Mouse (Mus musculus) megakaryocyte, embryonic 14.5 days (primary cell): Measurements from ENCODE around the gene Psmd14. TPM values are rescaled to one million over a fixed set of nuclear protein-coding genes. Genes with fewer than 3 reads are reported as not detected.

Source experiments
- H3K27me3 ChIP-seq: replicated peaks from 2 replicates; pipeline ENCODE3; 2012; ENCODE audit warnings: inconsistent platforms
- H3K36me3 ChIP-seq: replicated peaks from 2 replicates; pipeline ENCODE3; 2012; ENCODE audit warnings: low read length, inconsistent platforms, mixed read lengths
- H3K4me1 ChIP-seq: 2 replicates; pipeline ENCODE4 v1.6.1; 2012; ENCODE audit warnings: inconsistent platforms
- H3K4me3 ChIP-seq: replicated peaks from 2 replicates; pipeline ENCODE3; 2012; ENCODE audit warnings: moderate library complexity, mild to moderate bottlenecking, inconsistent platforms
- H3K9me3 ChIP-seq: 2 replicates; pipeline ENCODE4 v1.6.1; 2012; ENCODE audit warnings: inconsistent platforms
- FLI1 ChIP-seq: IDR thresholded peaks from 2 replicates; pipeline ENCODE4 v1.6.1; 2012; ENCODE audit warnings: low read length, inconsistent platforms, mixed read lengths
- GATA1 ChIP-seq: IDR thresholded peaks from 3 replicates; pipeline ENCODE4 v1.6.1; 2012; ENCODE audit warnings: mixed read lengths, low read length, inconsistent platforms, borderline replicate concordance
- polyA plus RNA-seq: library from polyadenylated mRNA; stranded (reverse); fragments of >175 nt; gene quantifications from 2 replicates; pipeline ENCODE4 v1.2.3, GENCODE M21; 2012; ENCODE audit warnings: low replicate concordance; ENCODE audit not compliant: insufficient read depth

The Psmd14 gene
- polyA plus RNA-seq, 1 experiment: 6.4 TPM

GRCm38 (mm10) chr2:61712526-61712925 lies 1.0 kb downstream of the Psmd14 start:
- TF ChIP-seq FLI1 (no peak), GATA1 (no peak)
- Histone ChIP-seq H3K36me3 (peaks cover 32% of the 10 kb centered on the region), H3K27me3 (no peaks in the 10 kb centered on the region), H3K4me1 (peaks cover 33% of the 10 kb centered on the region), H3K9me3 (peaks cover 7% of the 10 kb centered on the region; the same call in 1 of the 2 replicates), H3K4me3 (peak overlapping the region; percentile 96)

GRCm38 (mm10) chr2:61722401-61722982 lies 11.0 kb downstream of the Psmd14 start:
- Histone ChIP-seq H3K27me3 (no peaks in the 10 kb centered on the region), H3K36me3 (peaks cover 43% of the 10 kb centered on the region), H3K4me3 (no peak overlapping the region), H3K9me3 (no peaks in the 10 kb centered on the region), H3K4me1 (no peaks in the 10 kb centered on the region; the same call in 1 of the 2 replicates)
- TF ChIP-seq GATA1 (no peak), FLI1 (no peak)

- Histone ChIP-seq H3K4me3 (no peak overlapping the region), H3K27me3 (no peaks in the 10 kb centered on the region), H3K9me3 (no peaks in the 10 kb centered on the region), H3K36me3 (peaks cover 47% of the 10 kb centered on the region), H3K4me1 (peaks cover 61% of the 10 kb centered on the region)
- TF ChIP-seq FLI1: no peak
- TF ChIP-seq GATA1: no peak
Observed at GRCm38 (mm10) chr2:61732802-61733486, 21.4 kb downstream of the Psmd14 start.

- TF ChIP-seq FLI1 (no peak), GATA1 (no peak)
- peaks cover 62% of the 10 kb centered on the region for H3K4me1 ChIP-seq
- H3K36me3 ChIP-seq: peaks cover 36% of the 10 kb centered on the region
- no peak overlapping the region for H3K4me3 ChIP-seq
- no peaks in the 10 kb centered on the region for H3K27me3 ChIP-seq
- H3K9me3 ChIP-seq: no peaks in the 10 kb centered on the region
Observed at GRCm38 (mm10) chr2:61734175-61734574, 22.7 kb downstream of the Psmd14 start.

- no peaks in the 10 kb centered on the region for H3K9me3 ChIP-seq
- H3K4me1 ChIP-seq: peaks cover 28% of the 10 kb centered on the region
- no peak overlapping the region for H3K4me3 ChIP-seq
- peaks cover 23% of the 10 kb centered on the region for H3K36me3 ChIP-seq
- no peaks in the 10 kb centered on the region for H3K27me3 ChIP-seq
- no peak for TF ChIP-seq GATA1
- TF ChIP-seq FLI1: no peak
Observed at GRCm38 (mm10) chr2:61746051-61746450, 34.6 kb downstream of the Psmd14 start.

- Histone ChIP-seq H3K4me1 (peaks cover 28% of the 10 kb centered on the region), H3K4me3 (no peak overlapping the region), H3K27me3 (no peaks in the 10 kb centered on the region), H3K9me3 (no peaks in the 10 kb centered on the region), H3K36me3 (peaks cover 23% of the 10 kb centered on the region)
- no peak for TF ChIP-seq GATA1
- no peak for TF ChIP-seq FLI1
Observed at GRCm38 (mm10) chr2:61746580-61746979, 35.1 kb downstream of the Psmd14 start.

- no peak overlapping the region for H3K4me3 ChIP-seq
- H3K9me3 ChIP-seq: no peaks in the 10 kb centered on the region
- H3K4me1 ChIP-seq: peaks cover 28% of the 10 kb centered on the region
- no peaks in the 10 kb centered on the region for H3K27me3 ChIP-seq
- TF ChIP-seq FLI1 (no peak), GATA1 (no peak)
- peaks cover 18% of the 10 kb centered on the region for H3K36me3 ChIP-seq
Observed at GRCm38 (mm10) chr2:61747411-61747810, 35.9 kb downstream of the Psmd14 start.

- no peaks in the 10 kb centered on the region for H3K9me3 ChIP-seq
- no peak overlapping the region for H3K4me3 ChIP-seq
- no peaks in the 10 kb centered on the region for H3K27me3 ChIP-seq
- peaks cover 6% of the 10 kb centered on the region for H3K36me3 ChIP-seq
- peaks cover 17% of the 10 kb centered on the region for H3K4me1 ChIP-seq
- TF ChIP-seq FLI1: no peak
- no peak for TF ChIP-seq GATA1
Observed at GRCm38 (mm10) chr2:61750702-61751101, 39.2 kb downstream of the Psmd14 start.

- peaks cover 12% of the 10 kb centered on the region for H3K4me1 ChIP-seq
- TF ChIP-seq FLI1: no peak
- TF ChIP-seq GATA1: no peak
- H3K27me3 ChIP-seq: no peaks in the 10 kb centered on the region
- peaks cover 4% of the 10 kb centered on the region for H3K36me3 ChIP-seq
- H3K9me3 ChIP-seq: no peaks in the 10 kb centered on the region
- no peak overlapping the region for H3K4me3 ChIP-seq
Observed at GRCm38 (mm10) chr2:61751286-61751685, 39.8 kb downstream of the Psmd14 start.

- Histone ChIP-seq H3K27me3 (no peaks in the 10 kb centered on the region), H3K4me1 (peaks cover 7% of the 10 kb centered on the region), H3K4me3 (no peak overlapping the region), H3K36me3 (peaks cover 4% of the 10 kb centered on the region), H3K9me3 (no peaks in the 10 kb centered on the region)
- TF ChIP-seq FLI1 (no peak), GATA1 (no peak)
Observed at GRCm38 (mm10) chr2:61752362-61752761, 40.9 kb downstream of the Psmd14 start.

GRCm38 (mm10) chr2:61754989-61755388 lies 43.5 kb downstream of the Psmd14 start:
- H3K4me1 ChIP-seq: peaks cover 17% of the 10 kb centered on the region
- no peak for TF ChIP-seq FLI1
- no peak for TF ChIP-seq GATA1
- H3K9me3 ChIP-seq: no peaks in the 10 kb centered on the region
- H3K27me3 ChIP-seq: no peaks in the 10 kb centered on the region
- H3K36me3 ChIP-seq: peaks cover 5% of the 10 kb centered on the region
- no peak overlapping the region for H3K4me3 ChIP-seq
